In genomic region chr8:90868334-90868733, GRCm38 (mm10) we compare ENCODE assay signal across 10 mouse cellular contexts. TPM values are rescaled to one million over a fixed set of nuclear protein-coding genes. Genes with fewer than 3 reads are reported as not detected.
DNase-seq lines count a peak whose midpoint lies in the region; ATAC-seq and TF ChIP-seq lines count a peak whose summit lies in the region.
"Had no signal": no experiment of that assay in that cellular context is flagged by ENCODE, and none has a peak within 500 bp of the region (broad histone marks: within the 10 kb centered on the region; RNA-seq: fewer than 3 reads in every experiment).

No protein-coding gene starts in this region.

- H3K27ac ChIP-seq in forebrain, embryonic 15.5 days (replicated peaks), result 0 out of 2 replicates have a peak overlapping the region, but pooled peaks have one; percentile 86
- H3K27ac ChIP-seq in forebrain, embryonic 12.5 days, result no peak overlapping the region
- peak overlapping the region; percentile 91; the same call in 1 of the 2 replicates for H3K27ac ChIP-seq in liver, postnatal 0 days (ENCODE audit: low read depth)
- H3K27ac ChIP-seq in limb, embryonic 13.5 days, result peak overlapping the region; percentile 90; the same call in 1 of the 2 replicates
- H3K27ac ChIP-seq in midbrain, postnatal 0 days (ENCODE audit: low read depth, low read length), result no peak overlapping the region

- no peaks in the 10 kb centered on the region for H3K36me3 ChIP-seq in forebrain, embryonic 15.5 days
- no peaks in the 10 kb centered on the region for H3K36me3 ChIP-seq in forebrain, embryonic 12.5 days (replicated peaks)
- H3K36me3 ChIP-seq in liver, postnatal 0 days (replicated peaks; ENCODE audit: insufficient read depth, low read length), result no peaks in the 10 kb centered on the region
- 0 out of 2 replicates have a peak, but pooled peaks cover 5% of the 10 kb centered on the region for H3K36me3 ChIP-seq in limb, embryonic 13.5 days
- no peaks in the 10 kb centered on the region for H3K36me3 ChIP-seq in midbrain, postnatal 0 days (ENCODE audit: insufficient read depth, low read length)
- H3K36me3 ChIP-seq: neural tube, embryonic 12.5 days had no signal

- ATAC-seq in forebrain, embryonic 15.5 days (replicated peaks), result no peak
- ATAC-seq in forebrain, embryonic 12.5 days (ENCODE audit: low FRiP score), result no peak
- no peak for ATAC-seq in liver, postnatal 0 days
- no peak for ATAC-seq in limb, embryonic 13.5 days (ENCODE audit: low FRiP score, low read depth)
- no peak for ATAC-seq in midbrain, postnatal 0 days (ENCODE audit: low FRiP score)

- no peaks in the 10 kb centered on the region for H3K9me3 ChIP-seq in forebrain, embryonic 15.5 days
- no peaks in the 10 kb centered on the region for H3K9me3 ChIP-seq in forebrain, embryonic 12.5 days
- no peaks in the 10 kb centered on the region for H3K9me3 ChIP-seq in liver, postnatal 0 days (ENCODE audit: low read length)
- no peaks in the 10 kb centered on the region for H3K9me3 ChIP-seq in limb, embryonic 13.5 days
- no peaks in the 10 kb centered on the region for H3K9me3 ChIP-seq in midbrain, postnatal 0 days (ENCODE audit: low read length)
- H3K9me3 ChIP-seq: neural tube, embryonic 12.5 days had no signal

- H3K4me3 ChIP-seq in forebrain, embryonic 15.5 days, result no peak overlapping the region
- H3K4me3 ChIP-seq in forebrain, embryonic 12.5 days (replicated peaks), result no peak overlapping the region
- H3K4me3 ChIP-seq in liver, postnatal 0 days (ENCODE audit: low read depth, low read length), result no peak overlapping the region
- H3K4me3 ChIP-seq in limb, embryonic 13.5 days, result no peak overlapping the region
- H3K4me3 ChIP-seq in midbrain, postnatal 0 days (ENCODE audit: low read depth, low read length), result no peak overlapping the region
- H3K4me3 ChIP-seq: neural tube, embryonic 12.5 days had no signal

- no peak for TF ChIP-seq EP300 in liver, postnatal 0 days (IDR thresholded peaks at IDR 0.05; ENCODE audit: low read depth)

- TF ChIP-seq CTCF in liver, postnatal 0 days (IDR thresholded peaks at IDR 0.05; ENCODE audit: low read depth), result no peak
- TF ChIP-seq CTCF in midbrain, postnatal 0 days (IDR thresholded peaks at IDR 0.05), result no peak

- H3K4me2 ChIP-seq in forebrain, embryonic 15.5 days (replicated peaks), result no peak overlapping the region
- H3K4me2 ChIP-seq in forebrain, embryonic 12.5 days, result no peak overlapping the region
- no peak overlapping the region for H3K4me2 ChIP-seq in liver, postnatal 0 days (ENCODE audit: low read depth, low read length)
- H3K4me2 ChIP-seq in limb, embryonic 13.5 days (replicated peaks), result no peak overlapping the region
- H3K4me2 ChIP-seq in midbrain, postnatal 0 days (ENCODE audit: low read depth, low read length, poor library complexity, severe bottlenecking), result no peak overlapping the region

- DNase-seq in liver, postnatal 0 days, result no peak
- DNase-seq in liver, result no peak
- peak; percentile 76 to 88 for DNase-seq in frontal cortex, adult 2 months (ENCODE audit: extremely low spot score in 1 of 2, low spot score in 1 of 2)
- DNase-seq in thymus, postnatal 10 days (ENCODE audit: low spot score in 2 of 2), result no peak
- DNase-seq in midbrain, postnatal 0 days (ENCODE audit: low spot score), result no peak

- no peaks in the 10 kb centered on the region for H3K27me3 ChIP-seq in forebrain, embryonic 15.5 days
- no peaks in the 10 kb centered on the region for H3K27me3 ChIP-seq in forebrain, embryonic 12.5 days
- no peaks in the 10 kb centered on the region for H3K27me3 ChIP-seq in liver, postnatal 0 days (ENCODE audit: insufficient read depth, low read length)
- no peaks in the 10 kb centered on the region for H3K27me3 ChIP-seq in limb, embryonic 13.5 days
- no peaks in the 10 kb centered on the region for H3K27me3 ChIP-seq in midbrain, postnatal 0 days (ENCODE audit: insufficient read depth, low read length)
- H3K27me3 ChIP-seq: CH12.LX; neural tube, embryonic 12.5 days had no signal

- H3K4me1 ChIP-seq in forebrain, embryonic 15.5 days, result peaks cover 37% of the 10 kb centered on the region
- peaks cover 45% of the 10 kb centered on the region for H3K4me1 ChIP-seq in forebrain, embryonic 12.5 days
- H3K4me1 ChIP-seq in liver, postnatal 0 days (ENCODE audit: insufficient read depth), result peaks cover 33% of the 10 kb centered on the region
- H3K4me1 ChIP-seq in limb, embryonic 13.5 days, result peaks cover 41% of the 10 kb centered on the region
- peaks cover 8% of the 10 kb centered on the region for H3K4me1 ChIP-seq in midbrain, postnatal 0 days (ENCODE audit: insufficient read depth, low read length)

- WGBS in forebrain, embryonic 15.5 days, result 74% methylated on average over 4 of the region's 4 CpGs
- 72% methylated on average over 4 of the region's 4 CpGs for WGBS in forebrain, embryonic 12.5 days
- 68% methylated on average over 4 of the region's 4 CpGs for WGBS in liver, postnatal 0 days (ENCODE audit: insufficient replicate concordance)
- WGBS in limb, embryonic 13.5 days, result 80% methylated on average over 4 of the region's 4 CpGs
- 68% methylated on average over 4 of the region's 4 CpGs for WGBS in midbrain, postnatal 0 days

- no peak overlapping the region for H3K9ac ChIP-seq in forebrain, embryonic 15.5 days (replicated peaks)
- H3K9ac ChIP-seq in forebrain, embryonic 12.5 days, result no peak overlapping the region
- H3K9ac ChIP-seq in liver, postnatal 0 days (replicated peaks), result no peak overlapping the region
- H3K9ac ChIP-seq in limb, embryonic 13.5 days, result no peak overlapping the region
- no peak overlapping the region for H3K9ac ChIP-seq in midbrain, postnatal 0 days (replicated peaks; ENCODE audit: low read length, poor library complexity, severe bottlenecking)
- H3K9ac ChIP-seq: neural tube, embryonic 12.5 days had no signal

RNA-seq across cellular contexts. Expression of gene Chd9, which starts 40.2 kb away (rescaled TPM):
- 91.0 and 102 TPM in 2 replicates for polyA plus RNA-seq in forebrain, embryonic 15.5 days (2015; fragmentation: Nextera tagmentation; extraction: Ambion mirVana)
- polyA plus RNA-seq in forebrain, embryonic 12.5 days (2016; fragmentation: Nextera tagmentation; extraction: Ambion mirVana), result 72.0 and 73.3 TPM in 2 replicates
- 27.2 and 32.2 TPM in 2 replicates for polyA plus RNA-seq in liver, postnatal 0 days (2015; fragmentation: Nextera tagmentation; extraction: Ambion mirVana)
- 222 and 304 TPM in 2 replicates for polyA plus RNA-seq in frontal cortex, adult 2 months (2012; rRNA removed)
- polyA plus RNA-seq in limb, embryonic 13.5 days (2015; fragmentation: Nextera tagmentation; extraction: Ambion mirVana), result 108 TPM in 2 replicates
- 82.7 and 97.4 TPM in 2 replicates for total RNA-seq in midbrain, postnatal 0 days (2014; rRNA removed)
- 74.0 and 78.5 TPM in 2 replicates for polyA plus RNA-seq in midbrain, postnatal 0 days (2015; fragmentation: Nextera tagmentation; extraction: Ambion mirVana)

RNA-seq across cellular contexts. Expression of gene Gm19935, which starts 51.1 kb away (rescaled TPM):
- polyA plus RNA-seq in forebrain, embryonic 15.5 days (2015; fragmentation: Nextera tagmentation; extraction: Ambion mirVana), result 0.19 and 1.1 TPM in 2 replicates
- not detected in 2 replicates for polyA plus RNA-seq in forebrain, embryonic 12.5 days (2016; fragmentation: Nextera tagmentation; extraction: Ambion mirVana)
- polyA plus RNA-seq in liver, postnatal 0 days (2015; fragmentation: Nextera tagmentation; extraction: Ambion mirVana), result not detected in 2 replicates
- polyA plus RNA-seq in frontal cortex, adult 2 months (2012; rRNA removed), result 3.7 and 4.4 TPM in 2 replicates
- not detected in 2 replicates for polyA plus RNA-seq in limb, embryonic 13.5 days (2015; fragmentation: Nextera tagmentation; extraction: Ambion mirVana)
- 1.4 and 1.8 TPM in 2 replicates for total RNA-seq in midbrain, postnatal 0 days (2014; rRNA removed)
- 1.8 and 2.5 TPM in 2 replicates for polyA plus RNA-seq in midbrain, postnatal 0 days (2015; fragmentation: Nextera tagmentation; extraction: Ambion mirVana)
- total RNA-seq: CH12.LX had no signal

Comparison
In these comparisons a context has a peak if more than half of its experiments do, and no peak if none do; other contexts are left out.
1. H3K27ac ChIP-seq: peak in forebrain, embryonic 15.5 days (single experiment), liver, postnatal 0 days (single experiment) and limb, embryonic 13.5 days (single experiment); none in forebrain, embryonic 12.5 days (single experiment) and midbrain, postnatal 0 days (single experiment).
2. DNase-seq: peak in frontal cortex, adult 2 months (2 of 2); none in liver, postnatal 0 days (single experiment), liver (single experiment), thymus, postnatal 10 days (0 of 2) and midbrain, postnatal 0 days (single experiment).